Comparison of ENCODE assay signal across 7 mouse cellular contexts in the genomic region with DNA sequence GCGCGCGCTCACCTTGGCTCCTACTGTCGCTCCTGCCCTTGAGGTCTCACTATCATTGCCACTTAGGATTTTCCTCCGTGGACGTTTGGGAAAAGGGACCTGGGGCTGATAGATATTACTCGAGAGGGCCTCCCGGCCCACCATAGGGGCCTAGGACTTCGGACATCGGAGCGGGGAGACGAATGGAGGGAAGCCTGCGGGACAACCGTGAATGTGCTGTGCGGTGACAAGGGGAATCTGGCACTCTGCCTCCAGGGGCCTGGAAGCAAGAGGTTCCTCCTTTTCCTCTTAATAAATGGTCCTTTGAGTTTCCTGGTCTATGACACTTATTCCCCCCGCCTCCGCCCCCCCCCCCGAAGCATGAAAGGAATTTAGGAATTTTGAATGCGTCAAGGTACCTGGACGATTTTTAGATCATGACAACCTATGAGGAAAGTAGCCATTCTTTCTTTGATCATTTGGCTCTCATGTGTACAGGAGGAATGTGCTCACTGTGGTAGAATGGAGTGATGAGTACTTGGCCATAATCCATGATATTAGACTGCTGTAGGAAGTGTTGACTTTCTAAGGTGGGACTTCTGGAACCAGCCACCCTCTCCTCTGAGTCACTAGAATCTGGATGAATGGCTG. TPM values are rescaled to one million over a fixed set of nuclear protein-coding genes. Genes with fewer than 3 reads are reported as not detected.
DNase-seq lines count a peak whose midpoint lies in the region; ATAC-seq and TF ChIP-seq lines count a peak whose summit lies in the region.

No protein-coding gene starts in this region.

- peak overlapping the region; percentile 77 for H3K4me2 ChIP-seq in hindbrain, embryonic 12.5 days (replicated peaks)
- H3K4me2 ChIP-seq in lung, embryonic 16.5 days (ENCODE audit: low read depth, low read length), result peak overlapping the region; percentile 83

- 2% methylated on average over 20 of the region's 20 CpGs for WGBS in hindbrain, embryonic 12.5 days
- under 1% methylated on average over 20 of the region's 20 CpGs for WGBS in lung, embryonic 16.5 days

- TF ChIP-seq POLR2A in cortical plate, adult 2 months (IDR thresholded peaks at IDR 0.05; ENCODE audit: extremely low read depth, insufficient read depth, low read length), result no peak

- no peak for ATAC-seq in hindbrain, embryonic 12.5 days (ENCODE audit: low FRiP score)
- no peak for ATAC-seq in lung, embryonic 16.5 days (ENCODE audit: low read depth)
- no peak for ATAC-seq in activated CD4-positive, CD25-positive, alpha-beta regulatory T cell, adult 4 months

- TF ChIP-seq CTCF in cortical plate, adult 2 months (IDR thresholded peaks at IDR 0.05; ENCODE audit: extremely low read depth, insufficient read depth, low read length), result no peak

- DNase-seq in lung, adult 18-20 months, result peak; percentile 26 to 29
- DNase-seq in lung, postnatal 4 days, result no peak
- DNase-seq in urinary bladder, postnatal 25 days (ENCODE audit: low spot score), result no peak

- H3K9me3 ChIP-seq in hindbrain, embryonic 12.5 days (replicated peaks), result no peaks in the 10 kb centered on the region
- H3K9me3 ChIP-seq in lung, embryonic 16.5 days (ENCODE audit: control insufficient read depth, low read length), result no peaks in the 10 kb centered on the region

- no peaks in the 10 kb centered on the region for H3K27me3 ChIP-seq in hindbrain, embryonic 12.5 days
- H3K27me3 ChIP-seq in lung, embryonic 16.5 days (ENCODE audit: control insufficient read depth, insufficient read depth, low read depth, low read length), result no peaks in the 10 kb centered on the region

- peak overlapping the region; percentile 89 for H3K9ac ChIP-seq in hindbrain, embryonic 12.5 days
- peak overlapping the region; percentile 90 for H3K9ac ChIP-seq in lung, embryonic 16.5 days (ENCODE audit: low read length)

- H3K4me1 ChIP-seq in cortical plate, adult 2 months (ENCODE audit: control insufficient read depth, insufficient read depth, low read length), result no peaks in the 10 kb centered on the region; the same call in none of the 2 replicates
- peaks cover 22% of the 10 kb centered on the region for H3K4me1 ChIP-seq in hindbrain, embryonic 12.5 days
- peaks cover 10% of the 10 kb centered on the region for H3K4me1 ChIP-seq in lung, embryonic 16.5 days (replicated peaks; ENCODE audit: control insufficient read depth, insufficient read depth, low read length)

- peak overlapping the region; percentile 90 for H3K27ac ChIP-seq in cortical plate, adult 2 months (ENCODE audit: insufficient read depth, low read length)
- H3K27ac ChIP-seq in hindbrain, embryonic 12.5 days, result peak overlapping the region; percentile 95
- peak overlapping the region; percentile 97 for H3K27ac ChIP-seq in lung, embryonic 16.5 days (ENCODE audit: low read length)

- peaks cover 11% of the 10 kb centered on the region for H3K36me3 ChIP-seq in hindbrain, embryonic 12.5 days
- peaks cover 3% of the 10 kb centered on the region; the same call in 1 of the 2 replicates for H3K36me3 ChIP-seq in lung, embryonic 16.5 days (ENCODE audit: control insufficient read depth, insufficient read depth, low read length)

- peak overlapping the region; percentile 59 for H3K4me3 ChIP-seq in cortical plate, adult 2 months (ENCODE audit: insufficient read depth, low read length)
- peak overlapping the region; percentile 94 for H3K4me3 ChIP-seq in hindbrain, embryonic 12.5 days
- peak overlapping the region; percentile 96 for H3K4me3 ChIP-seq in lung, embryonic 16.5 days (ENCODE audit: low read length)

RNA-seq across cellular contexts. Expression of a gene that starts 0.7 kb away (rescaled TPM):
- 47.3 TPM in 2 replicates for polyA plus RNA-seq in cortical plate, adult 2 months (2012; rRNA removed)
- polyA plus RNA-seq in hindbrain, embryonic 12.5 days (2016; fragmentation: Nextera tagmentation; extraction: Ambion mirVana), result 140 and 145 TPM in 2 replicates
- 70.2 and 71.9 TPM in 2 replicates for polyA plus RNA-seq in lung, embryonic 16.5 days (2015; fragmentation: Nextera tagmentation; extraction: Ambion mirVana)
- polyA plus RNA-seq in activated CD4-positive, CD25-positive, alpha-beta regulatory T cell, adult 4 months (2017; shearing (Covaris generic)), result 10 to 100 TPM; 11.7 to 13.4 TPM

RNA-seq across cellular contexts. Expression of a gene that starts 13.4 kb away (rescaled TPM):
- polyA plus RNA-seq in cortical plate, adult 2 months (2012; rRNA removed), result 470 and 505 TPM in 2 replicates
- polyA plus RNA-seq in hindbrain, embryonic 12.5 days (2016; fragmentation: Nextera tagmentation; extraction: Ambion mirVana), result 81.7 and 85.7 TPM in 2 replicates
- 52.5 and 55.1 TPM in 2 replicates for polyA plus RNA-seq in lung, embryonic 16.5 days (2015; fragmentation: Nextera tagmentation; extraction: Ambion mirVana)
- polyA plus RNA-seq in activated CD4-positive, CD25-positive, alpha-beta regulatory T cell, adult 4 months (2017; shearing (Covaris generic)), result 10 to 100 TPM; 47.7 to 60.0 TPM

Comparison
In these comparisons a context has a peak if more than half of its experiments do, and no peak if none do; other contexts are left out.
1. DNase-seq: peak in lung, adult 18-20 months (2 of 2); none in lung, postnatal 4 days (0 of 2) and urinary bladder, postnatal 25 days (single experiment).
2. Peak in every context shown above with its lines, with median percentiles within 50 percentile points of each other: H3K27ac ChIP-seq and H3K4me3 ChIP-seq.